8 mouse cellular contexts compared by ENCODE assay signal in the genomic region with DNA sequence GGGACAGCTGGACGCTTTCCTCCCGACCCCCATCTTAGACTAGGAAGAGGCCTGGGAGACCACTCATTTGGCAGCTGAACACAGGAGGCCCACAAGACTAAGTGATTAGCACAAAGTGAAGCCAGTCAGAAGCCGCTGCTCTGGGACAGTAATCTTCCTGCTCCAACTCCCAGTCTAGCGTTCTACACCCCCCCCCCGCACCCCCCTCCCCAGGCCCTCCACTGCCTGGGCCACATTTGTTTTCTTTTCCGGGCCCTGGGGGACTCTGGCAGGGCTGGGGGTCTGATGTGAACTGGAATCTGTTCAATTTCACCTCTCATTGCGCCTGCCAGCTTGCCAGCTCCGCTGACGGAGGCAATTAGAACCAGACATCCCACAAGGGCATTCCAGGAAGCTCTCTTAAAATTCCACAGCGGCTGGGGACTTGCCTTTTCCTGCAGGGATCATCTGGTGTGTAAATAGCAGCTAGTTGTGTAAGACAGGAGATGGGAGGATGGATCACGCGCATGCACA.
DNase-seq lines count a peak whose midpoint lies in the region; ATAC-seq and TF ChIP-seq lines count a peak whose summit lies in the region.

No protein-coding gene starts in this region.

- H3K36me3 ChIP-seq in heart, embryonic 13.5 days, result no peaks in the 10 kb centered on the region
- no peaks in the 10 kb centered on the region for H3K36me3 ChIP-seq in stomach, postnatal 0 days (ENCODE audit: control insufficient read depth, insufficient read depth, low read length)

- peaks cover 38% of the 10 kb centered on the region for H3K4me1 ChIP-seq in heart, embryonic 13.5 days
- peaks cover 5% of the 10 kb centered on the region for H3K4me1 ChIP-seq in stomach, postnatal 0 days (replicated peaks; ENCODE audit: control insufficient read depth, insufficient read depth)

- H3K4me2 ChIP-seq in heart, embryonic 13.5 days, result peak overlapping the region; percentile 56
- H3K4me2 ChIP-seq in stomach, postnatal 0 days (replicated peaks; ENCODE audit: low read depth), result peak overlapping the region; percentile 20; the same call in 1 of the 2 replicates

- peak overlapping the region; percentile 81 for H3K27ac ChIP-seq in heart, embryonic 13.5 days (replicated peaks)
- H3K27ac ChIP-seq in stomach, postnatal 0 days (replicated peaks), result peak overlapping the region; percentile 56

- TF ChIP-seq CTCF in stomach, postnatal 0 days (IDR thresholded peaks at IDR 0.05; ENCODE audit: low read depth), result no peak

- peaks cover 67% of the 10 kb centered on the region for H3K27me3 ChIP-seq in heart, embryonic 13.5 days (replicated peaks)
- no peaks in the 10 kb centered on the region for H3K27me3 ChIP-seq in stomach, postnatal 0 days (ENCODE audit: control insufficient read depth, insufficient read depth, low read length)

- no peaks in the 10 kb centered on the region for H3K9me3 ChIP-seq in heart, embryonic 13.5 days
- no peaks in the 10 kb centered on the region for H3K9me3 ChIP-seq in stomach, postnatal 0 days (ENCODE audit: control insufficient read depth, low read length)

- 4% methylated on average over 9 of the region's 12 CpGs for WGBS in heart, embryonic 13.5 days
- WGBS in stomach, postnatal 0 days, result 25% methylated on average over 12 of the region's 12 CpGs

- no peak for TF ChIP-seq EP300 in stomach, postnatal 0 days (optimal IDR thresholded peaks at IDR 0.05)

- H3K9ac ChIP-seq in heart, embryonic 13.5 days, result 0 out of 2 replicates have a peak overlapping the region, but pooled peaks have one; percentile 34
- no peak overlapping the region for H3K9ac ChIP-seq in stomach, postnatal 0 days (ENCODE audit: low read length)

- DNase-seq in adrenal gland, adult 2 months, result peak; percentile 18
- DNase-seq in adrenal gland, postnatal 4 days (ENCODE audit: low spot score in 2 of 2), result no peak
- DNase-seq in embryo, embryonic 11.5 days (ENCODE audit: low read depth, low spot score), result peak; percentile 67
- peak; percentile 64 for DNase-seq in kidney, adult 9 months
- peak; percentile 66 for DNase-seq in lung, postnatal 10 days
- DNase-seq in stomach, postnatal 0 days (ENCODE audit: low spot score), result peak; percentile 44
- DNase-seq in urinary bladder, adult 2 months (ENCODE audit: low spot score), result no peak

- peak; percentile 48; the same call in 1 of the 2 replicates for ATAC-seq in heart, embryonic 13.5 days (ENCODE audit: extremely low read depth, insufficient number of reproducible peaks, low FRiP score, low TSS enrichment)
- peak; percentile 11; the same call in 1 of the 2 replicates for ATAC-seq in stomach, postnatal 0 days (ENCODE audit: low FRiP score, low TSS enrichment)

- peak overlapping the region; percentile 17 for H3K4me3 ChIP-seq in heart, embryonic 13.5 days
- H3K4me3 ChIP-seq in stomach, postnatal 0 days (ENCODE audit: low read depth, low read length), result no peak overlapping the region

Comparison
In these comparisons a context has a peak if more than half of its experiments do, and no peak if none do; other contexts are left out.
1. DNase-seq: peak in adrenal gland, adult 2 months (single experiment), embryo, embryonic 11.5 days (single experiment), kidney, adult 9 months (single experiment), lung, postnatal 10 days (single experiment) and stomach, postnatal 0 days (single experiment); none in adrenal gland, postnatal 4 days (0 of 2) and urinary bladder, adult 2 months (single experiment).